Mouse (Mus musculus): ENCODE data around the gene Rassf3.

The Rassf3 gene

GRCm38 (mm10) chr10:121461404-121462161 is 14.6 kb downstream of the Rassf3 start:
- no peak for DNase-seq (ENCODE audit: low read depth, low spot score)

GRCm38 (mm10) chr10:121459124-121459853 is 16.9 kb downstream of the Rassf3 start:
- no peak for DNase-seq (ENCODE audit: low read depth, low spot score)

GRCm38 (mm10) chr10:121458408-121458807 is 17.7 kb downstream of the Rassf3 start:
- DNase-seq (ENCODE audit: low read depth, low spot score): no peak

GRCm38 (mm10) chr10:121457381-121457780 is 18.8 kb downstream of the Rassf3 start:
- DNase-seq (ENCODE audit: low read depth, low spot score): no peak

GRCm38 (mm10) chr10:121455517-121455916 is 20.6 kb downstream of the Rassf3 start:
- no peak for DNase-seq (ENCODE audit: low read depth, low spot score)

GRCm38 (mm10) chr10:121454708-121455475 is 21.3 kb downstream of the Rassf3 start:
- no peak for DNase-seq (ENCODE audit: low read depth, low spot score)

- no peak for DNase-seq (ENCODE audit: low read depth, low spot score)
Measured at GRCm38 (mm10) chr10:121454033-121454432, 22.1 kb downstream of the Rassf3 start.

- no peak for DNase-seq (ENCODE audit: low read depth, low spot score)
Measured at GRCm38 (mm10) chr10:121445808-121446207, 30.3 kb downstream of the Rassf3 start.

GRCm38 (mm10) chr10:121444198-121444597 is 31.9 kb downstream of the Rassf3 start:
- no peak for DNase-seq (ENCODE audit: low read depth, low spot score)

- no peak for DNase-seq (ENCODE audit: low read depth, low spot score)
Measured at GRCm38 (mm10) chr10:121443791-121444190, 32.4 kb downstream of the Rassf3 start.

GRCm38 (mm10) chr10:121439310-121439731 is 36.8 kb downstream of the Rassf3 start:
- no peak for DNase-seq (ENCODE audit: low read depth, low spot score)

- DNase-seq (ENCODE audit: low read depth, low spot score): no peak
Measured at GRCm38 (mm10) chr10:121438109-121438508, 38.0 kb downstream of the Rassf3 start.

- DNase-seq (ENCODE audit: low read depth, low spot score): no peak
Measured at GRCm38 (mm10) chr10:121436693-121437092, 39.5 kb downstream of the Rassf3 start.

- no peak for DNase-seq (ENCODE audit: low read depth, low spot score)
Measured at GRCm38 (mm10) chr10:121436258-121436645, 39.9 kb downstream of the Rassf3 start.

- no peak for DNase-seq (ENCODE audit: low read depth, low spot score)
Measured at GRCm38 (mm10) chr10:121435546-121436257, 40.4 kb downstream of the Rassf3 start.

GRCm38 (mm10) chr10:121434441-121435103 is 41.6 kb downstream of the Rassf3 start:
- no peak for DNase-seq (ENCODE audit: low read depth, low spot score)

- no peak for DNase-seq (ENCODE audit: low read depth, low spot score)
Measured at GRCm38 (mm10) chr10:121432635-121433280, 43.4 kb downstream of the Rassf3 start.

- no peak for DNase-seq (ENCODE audit: low read depth, low spot score)
Measured at GRCm38 (mm10) chr10:121432041-121432634, 44.0 kb downstream of the Rassf3 start.

- no peak for DNase-seq (ENCODE audit: low read depth, low spot score)
Measured at GRCm38 (mm10) chr10:121430764-121431540, 45.2 kb downstream of the Rassf3 start.

Data from 3T3-L1 (cell line).